Mouse (Mus musculus): ENCODE measurements at regions not wholly inside any gene's neighbourhood (a gene's known extent, or its start where the extent isn't known, plus 50 kb on each side); places are given as distances from the start of the nearest gene placed in this dataset.

GRCm38 (mm10) chr9:116234170-116234569 is 59.0 kb upstream of the Tgfbr2 start:
- Histone ChIP-seq H3K27me3 (ENCODE audit: control insufficient read depth, insufficient read depth, low read length) (0 out of 2 replicates have a peak, but pooled peaks cover 4% of the 10 kb centered on the region), H3K27ac (replicated peaks; ENCODE audit: insufficient read depth, low read depth, low read length) (no peak overlapping the region), H3K9ac (ENCODE audit: low read depth, low read length) (no peak overlapping the region), H3K36me3 (ENCODE audit: control insufficient read depth, insufficient read depth, low read length) (no peaks in the 10 kb centered on the region), H3K79me2 (ENCODE audit: control insufficient read depth, insufficient read depth, low read length) (no peaks in the 10 kb centered on the region), H3K4me3 (ENCODE audit: insufficient read depth, low read depth, low read length) (no peak overlapping the region), H3K4me1 (ENCODE audit: control insufficient read depth, insufficient read depth, low read length) (peaks cover 7% of the 10 kb centered on the region; the same call in 1 of the 2 replicates)
- WGBS = 94% methylated on average over 7 of the region's 7 CpGs
- DNase-seq (ENCODE audit: extremely low read depth, low read depth, low spot score) = no peak
- TF ChIP-seq POLR2A (IDR thresholded peaks at IDR 0.05; ENCODE audit: extremely low read depth, insufficient read depth, low read length) (no peak), CTCF (IDR thresholded peaks at IDR 0.05; ENCODE audit: low read depth, low read length) (no peak)

- Histone ChIP-seq H3K4me1 (ENCODE audit: control insufficient read depth, insufficient read depth, low read length) (peaks cover 9% of the 10 kb centered on the region; the same call in 1 of the 2 replicates), H3K9ac (ENCODE audit: low read depth, low read length) (no peak overlapping the region), H3K27ac (replicated peaks; ENCODE audit: insufficient read depth, low read depth, low read length) (no peak overlapping the region), H3K36me3 (ENCODE audit: control insufficient read depth, insufficient read depth, low read length) (no peaks in the 10 kb centered on the region), H3K27me3 (ENCODE audit: control insufficient read depth, insufficient read depth, low read length) (peaks cover 6% of the 10 kb centered on the region; the same call in 1 of the 2 replicates), H3K79me2 (ENCODE audit: control insufficient read depth, insufficient read depth, low read length) (no peaks in the 10 kb centered on the region), H3K4me3 (ENCODE audit: insufficient read depth, low read depth, low read length) (no peak overlapping the region)
- TF ChIP-seq CTCF (IDR thresholded peaks at IDR 0.05; ENCODE audit: low read depth, low read length) (no peak), POLR2A (IDR thresholded peaks at IDR 0.05; ENCODE audit: extremely low read depth, insufficient read depth, low read length) (no peak)
- WGBS = 75% methylated on average over 10 of the region's 10 CpGs
- peak; percentile 15 for DNase-seq (ENCODE audit: extremely low read depth, low read depth, low spot score)
These were observed 57.2 kb upstream of the Tgfbr2 start for GRCm38 (mm10) chr9:116232386-116232785.

- peaks cover 6% of the 10 kb centered on the region; the same call in 1 of the 2 replicates for H3K27me3 ChIP-seq (ENCODE audit: control insufficient read depth, insufficient read depth, low read length)
- no peak overlapping the region for H3K4me3 ChIP-seq (ENCODE audit: insufficient read depth, low read depth, low read length)
- H3K9ac ChIP-seq (ENCODE audit: low read depth, low read length) = no peak overlapping the region
- H3K27ac ChIP-seq (replicated peaks; ENCODE audit: insufficient read depth, low read depth, low read length) = no peak overlapping the region
- peaks cover 9% of the 10 kb centered on the region; the same call in 1 of the 2 replicates for H3K4me1 ChIP-seq (ENCODE audit: control insufficient read depth, insufficient read depth, low read length)
- TF ChIP-seq CTCF (IDR thresholded peaks at IDR 0.05; ENCODE audit: low read depth, low read length) (no peak), POLR2A (IDR thresholded peaks at IDR 0.05; ENCODE audit: extremely low read depth, insufficient read depth, low read length) (no peak)
- 44% methylated on average over 16 of the region's 16 CpGs for WGBS
- H3K79me2 ChIP-seq (ENCODE audit: control insufficient read depth, insufficient read depth, low read length) = no peaks in the 10 kb centered on the region
- H3K36me3 ChIP-seq (ENCODE audit: control insufficient read depth, insufficient read depth, low read length) = no peaks in the 10 kb centered on the region
- DNase-seq (ENCODE audit: extremely low read depth, low read depth, low spot score) = peak; percentile 94
These were observed 56.5 kb upstream of the Tgfbr2 start for GRCm38 (mm10) chr9:116231351-116232311.

DNA sequence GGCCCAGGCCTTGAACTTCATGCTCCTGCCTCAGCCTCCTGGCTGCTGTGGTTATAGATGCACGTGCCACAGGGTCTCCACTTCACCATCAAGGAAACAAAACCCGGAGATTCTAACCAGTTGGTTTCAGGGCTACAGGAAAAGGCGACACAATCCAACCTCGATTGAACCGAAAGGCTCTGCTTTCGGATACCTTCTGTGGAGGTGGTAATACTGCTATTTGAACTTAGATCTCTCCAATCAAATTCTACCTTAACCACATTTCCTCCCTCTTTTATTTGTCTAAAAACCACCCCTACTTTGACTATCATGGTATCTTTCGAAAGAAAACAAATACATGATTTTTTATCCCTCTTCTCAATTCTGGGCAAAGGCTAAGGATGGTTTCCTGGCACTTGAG is 55.2 kb upstream of the Tgfbr2 start:
- no peak overlapping the region for H3K9ac ChIP-seq (ENCODE audit: low read depth, low read length)
- peaks cover 9% of the 10 kb centered on the region; the same call in 1 of the 2 replicates for H3K4me1 ChIP-seq (ENCODE audit: control insufficient read depth, insufficient read depth, low read length)
- no peaks in the 10 kb centered on the region for H3K36me3 ChIP-seq (ENCODE audit: control insufficient read depth, insufficient read depth, low read length)
- no peak overlapping the region for H3K4me3 ChIP-seq (ENCODE audit: insufficient read depth, low read depth, low read length)
- H3K79me2 ChIP-seq (ENCODE audit: control insufficient read depth, insufficient read depth, low read length) = no peaks in the 10 kb centered on the region
- TF ChIP-seq POLR2A (IDR thresholded peaks at IDR 0.05; ENCODE audit: extremely low read depth, insufficient read depth, low read length) = no peak
- no peak for TF ChIP-seq CTCF (IDR thresholded peaks at IDR 0.05; ENCODE audit: low read depth, low read length)
- 86% methylated on average over 7 of the region's 7 CpGs for WGBS
- DNase-seq (ENCODE audit: extremely low read depth, low read depth, low spot score) = no peak
- peaks cover 6% of the 10 kb centered on the region; the same call in 1 of the 2 replicates for H3K27me3 ChIP-seq (ENCODE audit: control insufficient read depth, insufficient read depth, low read length)
- no peak overlapping the region for H3K27ac ChIP-seq (replicated peaks; ENCODE audit: insufficient read depth, low read depth, low read length)

- Histone ChIP-seq H3K9ac (ENCODE audit: low read depth, low read length) (no peak overlapping the region), H3K27ac (replicated peaks; ENCODE audit: insufficient read depth, low read depth, low read length) (no peak overlapping the region)
- 31% methylated on average over 9 of the region's 9 CpGs for WGBS
These were observed 53.3 kb upstream of the Tgfbr2 start for GRCm38 (mm10) chr9:116228443-116228842.

More at GRCm38 (mm10) chr9:116228443-116228842, 53.3 kb upstream of the Tgfbr2 start:
- peaks cover 9% of the 10 kb centered on the region; the same call in 1 of the 2 replicates for H3K4me1 ChIP-seq (ENCODE audit: control insufficient read depth, insufficient read depth, low read length)
- no peak overlapping the region for H3K4me3 ChIP-seq (ENCODE audit: insufficient read depth, low read depth, low read length)
- no peaks in the 10 kb centered on the region for H3K36me3 ChIP-seq (ENCODE audit: control insufficient read depth, insufficient read depth, low read length)
- peaks cover 6% of the 10 kb centered on the region; the same call in 1 of the 2 replicates for H3K27me3 ChIP-seq (ENCODE audit: control insufficient read depth, insufficient read depth, low read length)
- peak; percentile 12 for DNase-seq (ENCODE audit: extremely low read depth, low read depth, low spot score)
- no peaks in the 10 kb centered on the region for H3K79me2 ChIP-seq (ENCODE audit: control insufficient read depth, insufficient read depth, low read length)
- TF ChIP-seq POLR2A (IDR thresholded peaks at IDR 0.05; ENCODE audit: extremely low read depth, insufficient read depth, low read length) (no peak), CTCF (IDR thresholded peaks at IDR 0.05; ENCODE audit: low read depth, low read length) (no peak)
